Mouse (Mus musculus) urinary bladder, postnatal 4 days (tissue): ENCODE measurements around the gene Rpp25l.

Experiments
- DNase-seq, 2 experiments: peaks; one replicate each; pipeline ENCODE4 v3.0.0; 2021 to 2022; ENCODE audit warnings: low spot score in 2 of 2

The Rpp25l gene

GRCm38 (mm10) chr4:41671500-41671899 is 41.8 kb downstream of the Rpp25l start:
- DNase-seq, result no peak

- DNase-seq, result no peak
Measured at GRCm38 (mm10) chr4:41670836-41671235, 42.5 kb downstream of the Rpp25l start.

GRCm38 (mm10) chr4:41666646-41667045 is 46.7 kb downstream of the Rpp25l start:
- no peak for DNase-seq

GRCm38 (mm10) chr4:41665009-41665675 is 48.2 kb downstream of the Rpp25l start:
- DNase-seq, result no peak

- no peak for DNase-seq
Measured at GRCm38 (mm10) chr4:41664533-41664932, 48.8 kb downstream of the Rpp25l start.

- no peak for DNase-seq
Measured at GRCm38 (mm10) chr4:41663614-41664013, 49.7 kb downstream of the Rpp25l start.

GRCm38 (mm10) chr4:41662723-41663122 is 50.6 kb downstream of the Rpp25l start:
- DNase-seq, result no peak
